Mouse (Mus musculus) ES-Bruce4 (cell line): ENCODE data around the gene Ppp4r2.

Experiments used
- CTCF ChIP-seq: IDR thresholded peaks from one replicate; pipeline ENCODE4 v1.8.1; 2011; ENCODE audit warnings: low read depth, low read length
- POLR2A ChIP-seq: IDR thresholded peaks from one replicate; pipeline ENCODE4 v1.8.1; 2011; ENCODE audit warnings: low read length; ENCODE audit not compliant: insufficient read depth

GRCm38 (mm10) chr6:100829770-100830169, 3.7 kb upstream of the Ppp4r2 start:
- no peak for TF ChIP-seq CTCF
- TF ChIP-seq POLR2A, result no peak
